Mouse (Mus musculus): Measurements from ENCODE around the gene Prkcb. TPM values are rescaled to one million over a fixed set of nuclear protein-coding genes. Genes with fewer than 3 reads are reported as not detected.

Gene Prkcb
- polyA plus RNA-seq, 1 experiment from 2014 or later = 4.1 TPM

DNA sequence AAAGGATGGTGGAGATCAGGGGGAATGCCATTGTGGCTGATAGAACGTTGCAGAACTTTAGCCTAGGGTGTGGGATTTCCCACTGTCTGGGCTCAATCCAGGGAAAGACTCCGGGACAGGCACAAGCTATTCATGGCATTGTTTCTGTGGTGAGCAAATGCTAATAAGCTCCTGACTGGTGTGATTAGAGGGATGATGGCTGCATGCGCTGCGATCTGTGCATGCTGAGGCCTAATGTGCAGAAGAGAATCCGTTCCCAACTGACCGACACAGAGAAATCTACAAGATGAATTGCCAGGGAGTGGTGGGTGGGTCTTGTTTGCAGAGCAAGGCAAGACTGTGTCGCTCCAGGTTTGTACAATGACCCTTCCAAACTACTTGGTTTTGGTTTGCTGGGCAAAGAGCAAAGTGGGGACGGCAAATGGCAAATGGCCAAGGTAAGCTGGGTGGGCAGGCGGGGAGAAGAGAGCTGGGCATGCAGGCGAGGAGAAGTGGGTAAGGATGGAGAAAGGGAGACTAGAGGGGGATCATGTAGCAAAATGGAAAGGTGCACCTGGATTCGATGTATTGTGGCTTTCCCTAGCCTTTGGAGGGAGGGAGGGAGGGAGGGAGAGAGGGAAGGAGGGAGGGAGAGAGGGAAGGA, 199.5 kb downstream of the Prkcb start:
- no peaks in the 10 kb centered on the region for H3K36me3 ChIP-seq (ENCODE audit: control insufficient read depth, insufficient read depth, low read length)
- no peak for ATAC-seq
- no peaks in the 10 kb centered on the region for H3K27me3 ChIP-seq (replicated peaks; ENCODE audit: control insufficient read depth, insufficient read depth, low read length)
- H3K4me3 ChIP-seq (ENCODE audit: low read length) = no peak overlapping the region
- no peaks in the 10 kb centered on the region for H3K4me1 ChIP-seq (ENCODE audit: control insufficient read depth, insufficient read depth, low read length)
- WGBS = 55% methylated on average over 11 of the region's 11 CpGs
- no peak overlapping the region for H3K4me2 ChIP-seq (ENCODE audit: low read depth, low read length)
- no peaks in the 10 kb centered on the region for H3K9me3 ChIP-seq (ENCODE audit: control insufficient read depth, low read length)
- H3K9ac ChIP-seq (ENCODE audit: low read depth, low read length) = no peak overlapping the region
- H3K27ac ChIP-seq (ENCODE audit: low read length) = no peak overlapping the region

DNA sequence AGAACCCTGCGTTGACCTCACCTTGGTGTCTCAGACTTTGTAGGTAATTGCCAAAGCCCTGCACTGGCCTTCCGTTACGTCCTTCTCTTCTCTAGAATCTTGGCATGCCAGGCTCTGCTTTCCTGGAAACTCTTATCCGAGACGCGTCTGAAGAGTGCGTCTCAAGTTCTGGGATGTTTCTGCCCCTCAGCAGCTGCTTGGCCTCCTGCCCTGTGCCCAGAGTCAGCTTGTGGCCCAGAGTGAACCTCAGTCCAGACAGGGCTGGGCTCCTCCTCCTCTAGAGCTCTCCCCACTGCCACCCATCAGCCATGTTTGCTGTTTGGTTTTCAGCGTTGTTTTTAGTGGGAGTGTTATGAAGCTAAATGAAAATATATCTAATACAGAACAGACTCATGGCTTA, 203.5 kb downstream of the Prkcb start:
- no peaks in the 10 kb centered on the region for H3K27me3 ChIP-seq (replicated peaks; ENCODE audit: control insufficient read depth, insufficient read depth, low read length)
- no peak overlapping the region for H3K4me3 ChIP-seq (ENCODE audit: low read length)
- no peak for ATAC-seq
- H3K27ac ChIP-seq (ENCODE audit: low read length) = no peak overlapping the region
- no peaks in the 10 kb centered on the region for H3K36me3 ChIP-seq (ENCODE audit: control insufficient read depth, insufficient read depth, low read length)
- no peaks in the 10 kb centered on the region for H3K9me3 ChIP-seq (ENCODE audit: control insufficient read depth, low read length)
- H3K4me1 ChIP-seq (ENCODE audit: control insufficient read depth, insufficient read depth, low read length) = no peaks in the 10 kb centered on the region
- no peak overlapping the region for H3K9ac ChIP-seq (ENCODE audit: low read depth, low read length)
- H3K4me2 ChIP-seq (ENCODE audit: low read depth, low read length) = no peak overlapping the region
- 83% methylated on average over 8 of the region's 8 CpGs for WGBS

DNA sequence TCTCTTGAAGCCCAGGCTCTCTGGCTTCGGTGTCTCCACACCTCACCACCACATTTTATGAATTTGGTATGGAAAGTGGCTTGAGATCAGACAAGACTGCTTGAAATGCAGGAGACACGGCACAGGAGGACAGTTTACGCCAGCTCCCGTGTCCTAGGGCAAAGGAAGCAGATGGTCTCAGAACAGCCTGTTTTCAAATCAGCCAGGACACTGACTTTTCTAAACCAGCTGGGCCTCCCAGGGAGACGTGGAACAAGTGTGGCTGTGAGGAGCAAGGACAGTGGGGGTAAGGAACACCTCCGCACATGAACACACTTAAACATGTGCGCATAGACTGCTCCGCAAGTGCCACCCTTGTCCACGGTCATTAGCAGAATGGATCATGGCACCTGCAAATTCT, 204.4 kb downstream of the Prkcb start:
- Histone ChIP-seq H3K4me3 (ENCODE audit: low read length) (no peak overlapping the region), H3K27me3 (replicated peaks; ENCODE audit: control insufficient read depth, insufficient read depth, low read length) (no peaks in the 10 kb centered on the region), H3K36me3 (ENCODE audit: control insufficient read depth, insufficient read depth, low read length) (no peaks in the 10 kb centered on the region), H3K27ac (ENCODE audit: low read length) (no peak overlapping the region), H3K9ac (ENCODE audit: low read depth, low read length) (no peak overlapping the region), H3K4me1 (ENCODE audit: control insufficient read depth, insufficient read depth, low read length) (no peaks in the 10 kb centered on the region), H3K9me3 (ENCODE audit: control insufficient read depth, low read length) (no peaks in the 10 kb centered on the region), H3K4me2 (ENCODE audit: low read depth, low read length) (no peak overlapping the region)
- no peak for ATAC-seq
- 85% methylated on average over 9 of the region's 9 CpGs for WGBS

DNA sequence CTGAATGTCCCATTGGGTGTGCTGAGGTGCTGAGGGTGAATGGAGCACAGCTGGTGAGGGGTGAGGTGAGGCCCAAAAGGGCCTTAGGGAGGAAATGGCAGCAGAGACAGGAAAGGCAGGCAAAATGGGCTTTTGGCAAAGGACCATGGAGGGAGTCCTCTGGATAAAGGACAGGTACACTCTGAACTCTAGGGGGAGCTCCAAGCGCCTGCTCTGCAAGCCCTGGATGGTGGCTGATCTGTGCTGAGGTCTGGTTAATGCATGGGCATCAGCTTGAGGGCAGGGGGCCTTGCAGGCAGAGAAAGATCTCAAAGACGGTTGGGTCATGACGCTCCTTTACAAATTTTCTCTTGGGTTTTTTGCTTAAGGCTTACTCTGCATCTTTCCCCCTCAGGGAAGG, 205.5 kb downstream of the Prkcb start:
- Histone ChIP-seq H3K9me3 (ENCODE audit: control insufficient read depth, low read length) (no peaks in the 10 kb centered on the region), H3K27me3 (replicated peaks; ENCODE audit: control insufficient read depth, insufficient read depth, low read length) (no peaks in the 10 kb centered on the region), H3K4me3 (ENCODE audit: low read length) (no peak overlapping the region), H3K4me2 (ENCODE audit: low read depth, low read length) (no peak overlapping the region), H3K4me1 (ENCODE audit: control insufficient read depth, insufficient read depth, low read length) (no peaks in the 10 kb centered on the region), H3K9ac (ENCODE audit: low read depth, low read length) (no peak overlapping the region), H3K27ac (ENCODE audit: low read length) (no peak overlapping the region), H3K36me3 (ENCODE audit: control insufficient read depth, insufficient read depth, low read length) (no peaks in the 10 kb centered on the region)
- 26% methylated on average over 3 of the region's 3 CpGs for WGBS
- no peak for ATAC-seq

DNA sequence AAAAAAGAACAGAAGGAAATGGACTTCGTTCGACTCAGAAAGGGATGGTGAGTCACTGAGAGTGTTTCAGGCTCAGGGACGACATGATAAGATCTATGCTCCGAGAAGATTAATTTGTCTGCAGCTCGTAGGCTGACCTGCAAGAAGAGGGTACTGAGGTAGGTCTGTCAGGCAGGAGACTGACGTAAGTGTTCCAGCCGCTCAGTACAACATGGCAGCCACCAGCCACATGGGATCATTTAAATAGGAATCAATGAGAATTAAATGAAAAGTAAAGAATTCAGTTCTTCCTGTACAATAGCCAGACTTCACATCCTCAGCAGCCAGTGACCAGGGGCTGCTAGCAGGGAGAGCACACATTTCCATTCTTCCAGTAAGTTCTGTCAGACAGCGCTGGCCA, 209.0 kb downstream of the Prkcb start:
- WGBS = 67% methylated on average over 8 of the region's 8 CpGs
- Histone ChIP-seq H3K9ac (ENCODE audit: low read depth, low read length) (no peak overlapping the region), H3K27ac (ENCODE audit: low read length) (no peak overlapping the region), H3K9me3 (ENCODE audit: control insufficient read depth, low read length) (no peaks in the 10 kb centered on the region), H3K4me3 (ENCODE audit: low read length) (no peak overlapping the region), H3K36me3 (ENCODE audit: control insufficient read depth, insufficient read depth, low read length) (no peaks in the 10 kb centered on the region), H3K4me2 (ENCODE audit: low read depth, low read length) (no peak overlapping the region), H3K27me3 (replicated peaks; ENCODE audit: control insufficient read depth, insufficient read depth, low read length) (no peaks in the 10 kb centered on the region), H3K4me1 (ENCODE audit: control insufficient read depth, insufficient read depth, low read length) (no peaks in the 10 kb centered on the region)
- ATAC-seq = no peak

DNA sequence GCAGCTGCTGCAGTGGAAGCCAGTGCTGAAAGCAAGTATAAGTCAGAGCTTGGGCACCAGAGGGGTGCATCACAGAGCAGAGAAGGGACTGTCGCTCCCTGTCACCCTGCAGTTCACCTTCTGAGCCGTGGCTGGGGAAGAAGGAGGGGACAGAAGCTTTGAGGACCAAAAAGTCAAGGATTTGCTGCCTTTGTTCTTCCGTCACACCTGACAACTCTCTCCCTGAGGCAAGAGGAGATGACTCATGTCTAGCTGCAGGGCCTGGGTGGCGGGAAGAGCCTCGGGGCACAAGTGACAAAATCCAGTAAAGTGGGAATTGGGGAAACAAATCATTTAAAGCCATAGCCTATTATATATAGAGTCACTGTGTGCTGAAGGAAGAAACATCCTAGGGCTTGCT, 209.9 kb downstream of the Prkcb start:
- Histone ChIP-seq H3K9me3 (ENCODE audit: control insufficient read depth, low read length) (no peaks in the 10 kb centered on the region), H3K4me1 (ENCODE audit: control insufficient read depth, insufficient read depth, low read length) (no peaks in the 10 kb centered on the region), H3K4me3 (ENCODE audit: low read length) (no peak overlapping the region), H3K36me3 (ENCODE audit: control insufficient read depth, insufficient read depth, low read length) (no peaks in the 10 kb centered on the region), H3K27me3 (replicated peaks; ENCODE audit: control insufficient read depth, insufficient read depth, low read length) (no peaks in the 10 kb centered on the region), H3K27ac (ENCODE audit: low read length) (no peak overlapping the region), H3K9ac (ENCODE audit: low read depth, low read length) (no peak overlapping the region), H3K4me2 (ENCODE audit: low read depth, low read length) (no peak overlapping the region)
- WGBS = 42% methylated on average over 5 of the region's 5 CpGs
- ATAC-seq = no peak

DNA sequence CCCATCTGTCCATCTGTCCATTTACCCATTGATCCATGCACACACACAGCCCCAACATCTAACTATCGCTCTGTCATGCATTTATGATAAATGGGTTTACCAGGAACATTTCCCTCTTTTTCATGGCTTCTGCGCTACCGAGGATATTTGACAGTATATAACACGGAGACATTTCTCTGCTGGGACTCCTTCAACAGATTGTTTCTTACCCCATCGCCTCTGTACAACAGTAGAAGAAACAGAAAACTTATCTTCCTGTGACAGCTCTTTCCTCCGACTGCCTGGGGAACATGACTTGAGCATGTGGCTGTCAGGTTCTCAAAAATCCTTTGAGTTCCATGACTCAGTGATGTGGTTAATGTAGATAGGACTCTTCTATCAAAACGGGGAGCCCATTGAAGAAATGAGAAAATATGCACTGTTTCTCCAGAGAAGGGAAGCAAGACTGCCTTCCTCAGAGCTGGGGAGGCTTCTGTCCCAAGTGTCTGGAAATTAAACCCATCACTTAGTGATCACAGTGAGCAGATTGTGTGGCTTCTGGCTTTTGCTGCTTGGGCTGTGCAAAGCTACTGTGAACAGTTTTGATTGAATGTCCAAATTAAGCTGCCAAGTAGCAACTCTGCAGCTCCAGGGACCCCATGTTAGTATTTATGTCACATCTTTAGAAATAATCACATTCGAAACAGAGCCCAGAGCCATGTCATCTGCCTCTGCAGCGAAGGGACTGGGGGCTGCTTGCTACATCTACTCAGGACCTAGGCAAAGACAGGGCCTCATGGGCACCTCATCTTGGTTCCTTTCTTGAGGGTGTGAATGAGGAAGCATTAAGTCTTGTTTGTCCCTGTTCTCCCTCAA, 211.4 kb downstream of the Prkcb start:
- no peak overlapping the region for H3K27ac ChIP-seq (ENCODE audit: low read length)
- no peak overlapping the region for H3K4me3 ChIP-seq (ENCODE audit: low read length)
- H3K9me3 ChIP-seq (ENCODE audit: control insufficient read depth, low read length) = no peaks in the 10 kb centered on the region
- H3K36me3 ChIP-seq (ENCODE audit: control insufficient read depth, insufficient read depth, low read length) = no peaks in the 10 kb centered on the region
- WGBS = 75% methylated on average over 9 of the region's 9 CpGs
- H3K27me3 ChIP-seq (replicated peaks; ENCODE audit: control insufficient read depth, insufficient read depth, low read length) = no peaks in the 10 kb centered on the region
- ATAC-seq = no peak
- no peaks in the 10 kb centered on the region for H3K4me1 ChIP-seq (ENCODE audit: control insufficient read depth, insufficient read depth, low read length)
- H3K4me2 ChIP-seq (ENCODE audit: low read depth, low read length) = no peak overlapping the region
- H3K9ac ChIP-seq (ENCODE audit: low read depth, low read length) = no peak overlapping the region

DNA sequence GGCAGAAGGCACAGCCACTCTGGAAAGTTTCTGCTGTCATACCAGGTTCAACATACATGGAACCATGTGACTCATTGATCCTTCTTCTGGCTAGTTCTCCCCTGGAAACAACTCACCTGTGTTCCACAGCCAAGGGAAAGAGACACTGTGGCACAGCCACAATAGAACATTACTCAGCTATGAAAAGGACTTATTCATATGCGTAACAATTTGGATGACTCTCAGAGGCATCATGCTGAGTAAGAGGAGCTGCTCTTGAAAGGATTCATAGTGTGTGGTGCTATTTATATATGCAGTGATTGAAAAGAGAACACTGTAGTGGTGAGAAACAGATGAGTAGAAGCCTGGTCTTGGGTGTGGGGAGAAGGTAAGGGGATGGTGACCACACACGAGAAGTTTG, 217.9 kb downstream of the Prkcb start:
- Histone ChIP-seq H3K36me3 (ENCODE audit: control insufficient read depth, insufficient read depth, low read length) (no peaks in the 10 kb centered on the region), H3K9me3 (ENCODE audit: control insufficient read depth, low read length) (no peaks in the 10 kb centered on the region), H3K4me2 (ENCODE audit: low read depth, low read length) (no peak overlapping the region), H3K27me3 (replicated peaks; ENCODE audit: control insufficient read depth, insufficient read depth, low read length) (no peaks in the 10 kb centered on the region), H3K9ac (ENCODE audit: low read depth, low read length) (no peak overlapping the region), H3K4me3 (ENCODE audit: low read length) (no peak overlapping the region), H3K4me1 (ENCODE audit: control insufficient read depth, insufficient read depth, low read length) (no peaks in the 10 kb centered on the region), H3K27ac (ENCODE audit: low read length) (no peak overlapping the region)
- no peak for ATAC-seq
- 87% methylated on average over 2 of the region's 2 CpGs for WGBS

DNA sequence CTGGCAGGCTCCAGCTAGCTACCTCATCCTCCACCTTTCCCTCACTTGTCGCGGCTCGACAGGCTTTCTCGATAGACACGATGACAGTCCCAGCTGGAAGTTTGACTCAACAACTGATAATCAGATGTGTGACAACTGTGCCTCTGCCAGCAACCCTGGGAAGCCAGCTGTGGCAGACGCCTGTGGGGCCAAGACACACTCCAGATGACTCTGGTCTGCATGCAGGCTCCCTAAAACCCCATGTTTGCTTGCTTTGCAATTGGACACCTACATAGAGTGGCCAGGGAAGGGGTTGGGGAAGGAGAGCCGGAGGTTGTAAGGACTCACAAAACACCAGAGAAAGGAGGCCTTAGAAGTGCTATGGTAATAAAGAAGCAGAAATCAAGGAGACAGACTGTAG, 221.4 kb downstream of the Prkcb start:
- Histone ChIP-seq H3K4me3 (ENCODE audit: low read length) (no peak overlapping the region), H3K27me3 (replicated peaks; ENCODE audit: control insufficient read depth, insufficient read depth, low read length) (no peaks in the 10 kb centered on the region), H3K36me3 (ENCODE audit: control insufficient read depth, insufficient read depth, low read length) (no peaks in the 10 kb centered on the region), H3K4me1 (ENCODE audit: control insufficient read depth, insufficient read depth, low read length) (no peaks in the 10 kb centered on the region), H3K9ac (ENCODE audit: low read depth, low read length) (no peak overlapping the region), H3K9me3 (ENCODE audit: control insufficient read depth, low read length) (no peaks in the 10 kb centered on the region), H3K27ac (ENCODE audit: low read length) (no peak overlapping the region), H3K4me2 (ENCODE audit: low read depth, low read length) (no peak overlapping the region)
- WGBS = 40% methylated on average over 7 of the region's 7 CpGs
- ATAC-seq = no peak
